Mouse (Mus musculus) cerebellum, adult 8-10 months (tissue): ENCODE measurements around the gene Mag.
"Not testable (repeated sequence)": the region's sequence is repeated elsewhere in the genome, so short reads cannot be mapped to it uniquely, and the experiment has no call there.

Experiments used
- DNase-seq: peaks from one replicate; pipeline ENCODE4 v3.0.0; 2022

Mag gene

GRCm38 (mm10) chr7:30935422-30936099 lies 20.9 kb upstream of the Mag start:
- DNase-seq = not testable (repeated sequence)

DNA sequence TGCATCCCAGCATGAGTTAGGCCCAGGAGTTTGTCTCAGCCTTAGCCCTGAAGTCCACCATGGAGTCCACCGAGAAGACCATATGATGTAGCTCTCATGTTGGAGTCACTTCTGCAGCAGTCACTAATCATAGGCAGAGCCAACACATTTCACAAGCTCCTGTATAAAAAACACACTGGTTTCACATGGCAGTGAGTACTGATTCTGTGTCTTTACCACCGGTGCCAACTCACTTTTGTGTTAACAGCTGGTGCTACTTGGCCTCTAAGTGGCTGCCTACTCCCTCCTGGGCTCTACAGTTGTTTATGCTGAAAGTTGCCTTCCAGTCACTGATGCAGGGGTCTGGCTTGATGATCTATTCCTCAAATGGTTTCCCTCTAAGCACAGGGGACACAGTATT lies 9.9 kb upstream of the Mag start, which contains the start of gene Hamp2:
Gene Hamp2, minus strand, starts transcription at position 101 of the 400 bp plus-strand sequence.
- DNase-seq = not testable (repeated sequence)

DNA sequence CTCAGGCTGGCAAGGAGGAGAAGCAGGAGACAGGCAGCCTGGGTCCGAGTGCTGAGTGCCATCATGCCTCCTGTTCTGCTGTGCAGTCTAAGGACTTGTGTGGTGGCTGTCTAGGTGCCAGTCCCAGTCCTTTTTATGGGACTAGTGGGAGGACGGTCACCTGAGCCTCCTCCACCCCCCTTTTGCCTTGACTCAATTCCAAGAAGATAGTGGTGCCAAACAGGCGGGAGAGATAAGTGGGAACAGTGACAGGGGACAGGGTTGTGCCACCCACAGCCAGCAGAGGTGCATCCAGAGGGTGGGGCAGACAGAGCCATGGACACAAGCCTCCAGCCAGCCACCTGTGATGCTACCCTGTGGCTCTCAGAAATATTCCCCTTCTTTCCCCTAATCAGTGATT lies 9.4 kb upstream of the Mag start:
- DNase-seq = no peak

DNA sequence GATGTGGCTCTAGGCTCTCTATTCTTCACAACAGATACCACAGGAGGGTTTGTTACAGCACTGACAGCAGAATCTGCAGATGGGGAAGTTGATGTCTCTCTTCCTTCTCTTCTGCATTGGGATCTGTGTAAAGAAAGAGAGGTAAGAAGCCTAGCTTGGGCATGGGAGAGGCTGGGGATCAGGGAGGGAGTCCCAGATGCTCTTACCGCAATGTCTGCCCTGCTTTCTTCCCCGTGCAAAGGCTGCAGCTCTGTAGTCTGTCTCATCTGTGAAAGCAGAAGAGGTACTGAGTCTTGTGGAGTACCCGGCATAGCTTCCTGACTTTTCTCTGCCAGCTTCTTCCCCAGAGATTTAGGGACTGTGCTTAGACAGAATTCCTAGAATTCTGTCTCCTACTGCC lies 7.8 kb upstream of the Mag start:
- DNase-seq = not testable (repeated sequence)

GRCm38 (mm10) chr7:30920217-30920616 lies 5.5 kb upstream of the Mag start:
- no peak for DNase-seq

DNA sequence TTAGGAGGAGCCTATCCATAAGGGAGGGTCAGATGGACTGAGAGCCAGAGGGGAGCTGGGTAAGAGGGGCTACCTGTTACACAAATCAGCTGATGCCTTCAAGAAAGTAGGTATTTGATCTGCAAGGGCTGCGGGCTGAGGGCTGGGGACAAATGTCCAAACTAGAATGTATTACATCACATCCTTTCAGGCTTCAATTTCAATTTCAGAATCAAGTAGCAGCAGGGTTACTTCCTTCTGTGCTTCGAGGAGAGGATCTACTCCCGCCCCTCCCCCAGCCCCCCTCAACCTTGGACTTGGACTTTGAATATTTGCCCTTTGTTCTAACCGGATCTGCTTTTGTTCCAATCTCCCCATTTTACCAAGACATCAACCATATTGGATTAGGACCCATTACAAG lies 2.5 kb upstream of the Mag start:
- no peak for DNase-seq

GRCm38 (mm10) chr7:30916713-30917112 lies 2.0 kb upstream of the Mag start:
- DNase-seq = no peak

DNA sequence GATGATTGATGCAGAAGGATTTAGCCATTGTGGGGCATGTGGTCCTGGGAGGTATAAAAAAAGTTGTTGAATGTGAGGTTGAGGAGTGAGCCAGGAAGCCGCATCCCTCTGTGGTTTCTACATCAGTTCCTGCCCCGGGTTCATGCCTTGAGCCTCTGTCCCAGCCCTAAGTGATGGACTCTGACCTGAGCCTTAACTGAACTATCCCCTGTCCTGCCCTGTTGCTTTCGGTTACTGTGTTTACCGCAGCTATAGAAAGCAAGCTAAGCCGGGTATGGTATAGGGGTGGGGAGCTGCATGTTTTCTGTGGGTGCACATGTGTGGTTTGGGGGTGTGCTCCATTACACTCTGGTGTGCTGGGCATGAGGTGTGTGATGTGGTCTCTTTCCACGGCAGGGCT lies 4.9 kb downstream of the Mag start:
- no peak for DNase-seq

DNA sequence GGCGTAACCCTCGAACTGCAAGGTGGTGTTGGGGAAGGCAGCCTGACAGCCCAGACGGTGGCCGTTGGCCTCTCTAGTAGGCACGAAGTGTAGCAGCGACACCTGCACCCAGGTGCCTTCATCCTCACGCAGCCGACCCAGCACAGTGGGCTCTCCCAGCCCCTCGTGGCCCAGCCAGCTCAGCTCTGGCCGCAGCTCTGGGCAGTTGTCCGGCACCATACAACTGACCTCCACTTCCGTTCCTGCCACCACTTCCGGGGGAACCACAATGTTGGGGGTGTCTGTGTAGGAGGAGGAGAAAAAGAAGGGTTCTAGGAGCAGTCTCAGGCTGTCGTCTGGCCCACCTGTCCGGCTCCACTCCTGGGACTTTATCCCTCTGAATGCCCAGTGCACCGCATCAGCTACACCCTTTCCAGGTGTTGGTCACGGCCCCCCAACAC lies 5.7 kb downstream of the Mag start:
- no peak for DNase-seq

- no peak for DNase-seq
Observed at GRCm38 (mm10) chr7:30908277-30908991, 6.2 kb downstream of the Mag start.

DNA sequence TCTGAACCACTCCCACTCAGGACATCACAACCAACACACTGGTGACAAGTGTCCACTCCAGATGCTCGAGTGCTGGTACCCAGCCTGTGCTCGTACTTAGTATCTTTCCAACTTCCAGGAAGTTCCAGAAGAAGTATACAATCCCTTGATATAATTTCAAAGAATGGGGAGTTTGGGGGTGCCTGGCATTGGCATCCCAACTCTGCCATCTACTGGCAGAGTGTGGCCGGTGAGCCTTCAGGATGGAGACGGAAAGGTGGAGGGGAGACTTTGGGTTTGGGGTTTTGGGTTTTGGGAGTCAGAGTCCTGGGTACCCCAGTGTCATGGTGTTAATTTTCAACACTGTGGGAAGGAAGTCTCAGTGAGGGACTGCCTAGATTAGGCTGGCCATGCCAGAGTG lies 10.6 kb downstream of the Mag start:
- no peak for DNase-seq

DNA sequence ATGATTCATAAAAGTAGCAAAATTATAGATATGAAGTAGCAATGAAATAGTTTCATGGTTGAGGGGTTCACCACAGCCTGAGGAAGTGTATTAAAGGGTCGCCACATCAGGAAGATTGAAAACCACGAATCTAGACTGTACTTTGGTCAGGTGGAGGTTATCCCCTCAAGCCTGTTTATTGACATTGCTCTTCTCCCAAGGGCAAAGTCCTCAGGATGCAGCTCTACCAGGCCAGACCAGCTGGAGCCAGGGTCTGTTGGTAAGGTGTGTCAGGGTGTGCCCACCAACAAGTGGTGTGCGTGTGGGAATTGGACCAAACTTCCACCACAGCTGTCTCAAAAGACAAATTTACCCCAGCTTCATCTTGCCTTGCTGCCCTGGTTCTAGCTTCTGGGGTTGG lies 19.5 kb downstream of the Mag start:
- no peak for DNase-seq

GRCm38 (mm10) chr7:30892515-30892914 lies 22.2 kb downstream of the Mag start:
- no peak for DNase-seq

- no peak for DNase-seq
Observed at GRCm38 (mm10) chr7:30891746-30892145, 22.9 kb downstream of the Mag start.

- no peak for DNase-seq
Observed at GRCm38 (mm10) chr7:30890681-30891080, 24.0 kb downstream of the Mag start.

DNA sequence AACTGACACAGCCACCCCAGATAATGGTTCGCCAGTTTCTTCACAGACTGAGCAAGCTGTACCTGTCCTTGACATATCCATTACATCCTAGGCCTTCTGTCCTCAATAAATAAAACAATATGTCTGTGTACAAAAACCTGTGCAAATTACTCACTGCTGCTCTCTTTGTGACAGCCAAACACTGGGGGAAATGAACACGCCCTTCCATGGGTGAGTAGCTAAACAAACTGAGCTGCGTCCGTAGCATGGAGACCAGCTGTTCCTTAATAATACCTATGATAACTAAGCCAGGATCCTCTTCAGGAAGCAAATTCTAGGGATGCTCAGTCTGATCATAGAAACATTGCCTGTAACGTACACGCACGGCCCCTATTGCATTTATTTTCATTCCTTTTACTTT lies 25.9 kb downstream of the Mag start:
- DNase-seq = no peak

DNA sequence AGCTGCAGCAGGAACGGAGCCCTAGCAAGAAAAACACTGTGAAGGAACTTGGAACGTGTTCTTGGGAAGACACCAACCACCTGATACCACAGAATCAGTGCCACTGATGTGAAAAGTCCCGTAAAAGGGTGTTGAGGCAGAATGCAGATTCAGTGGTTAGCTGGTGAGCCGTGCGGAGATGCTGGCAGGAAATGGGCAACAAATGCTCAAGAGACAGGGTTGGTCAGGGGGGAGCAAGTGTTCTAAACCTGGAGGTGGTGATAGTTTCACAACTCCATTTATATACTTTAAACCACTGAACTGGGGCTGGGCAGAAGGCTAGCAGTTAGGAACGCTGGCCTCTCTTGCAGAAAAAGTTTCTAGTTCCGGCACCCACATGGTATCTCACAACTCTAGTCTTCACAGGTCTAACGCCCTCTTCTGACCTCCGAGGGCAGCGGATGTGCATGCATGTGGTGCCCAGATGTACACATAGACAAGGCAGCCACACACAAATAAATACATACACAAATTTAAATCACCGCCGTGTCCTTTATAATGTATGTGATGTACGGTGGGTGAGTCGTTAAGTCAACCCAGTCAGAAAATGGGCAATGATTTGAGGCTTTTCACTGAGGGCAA lies 27.0 kb downstream of the Mag start:
- DNase-seq = no peak

- DNase-seq = no peak
Observed at GRCm38 (mm10) chr7:30886852-30887251, 27.8 kb downstream of the Mag start.

DNA sequence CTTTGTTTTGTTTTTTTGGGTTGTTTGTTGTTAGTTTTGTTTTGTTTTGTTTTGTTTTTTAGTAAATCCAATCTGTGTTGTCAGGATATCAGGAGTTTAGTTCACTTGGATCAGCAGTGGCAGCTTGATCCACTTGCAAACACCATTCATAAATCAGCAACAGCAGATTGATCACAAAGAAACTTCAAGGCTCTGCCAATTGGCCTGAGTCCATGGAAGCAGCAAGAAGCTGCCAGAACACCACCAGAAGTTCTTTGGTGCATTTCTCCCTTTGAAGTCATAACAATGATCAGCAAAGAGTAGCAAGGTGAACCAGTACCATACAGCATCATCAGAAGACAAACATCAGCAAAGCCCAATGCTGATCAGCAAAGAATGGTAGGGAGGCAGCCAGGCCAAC lies 30.6 kb downstream of the Mag start:
- no peak for DNase-seq

DNA sequence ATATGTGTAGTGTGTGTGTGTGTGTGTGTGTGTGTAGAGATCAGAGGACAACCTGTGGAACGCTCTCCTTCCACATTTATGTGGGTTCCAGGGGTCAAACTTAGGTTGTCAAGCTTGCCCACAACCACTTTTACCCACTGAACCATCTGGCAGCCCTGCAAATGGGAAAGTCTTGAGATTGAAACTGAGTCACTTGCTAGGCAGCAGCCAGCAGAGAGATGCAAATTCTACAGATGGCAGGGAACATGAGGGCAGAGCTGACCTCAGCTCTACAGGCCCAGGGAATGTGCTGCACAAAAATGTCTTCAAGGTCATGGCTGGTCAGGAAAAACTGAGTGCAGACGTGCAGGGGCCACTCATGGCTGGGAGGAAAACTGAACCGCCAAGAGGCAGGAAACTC lies 33.3 kb downstream of the Mag start:
- DNase-seq = no peak

- DNase-seq = no peak
Observed at GRCm38 (mm10) chr7:30880176-30880575, 34.5 kb downstream of the Mag start, which contains the start of gene Cd22. Gene Cd22, minus strand, starts transcription at chr7:30880342.

- DNase-seq = no peak
Observed at GRCm38 (mm10) chr7:30878950-30879349, 35.7 kb downstream of the Mag start.

GRCm38 (mm10) chr7:30873083-30873482 lies 41.6 kb downstream of the Mag start:
- DNase-seq = peak; percentile 59

DNA sequence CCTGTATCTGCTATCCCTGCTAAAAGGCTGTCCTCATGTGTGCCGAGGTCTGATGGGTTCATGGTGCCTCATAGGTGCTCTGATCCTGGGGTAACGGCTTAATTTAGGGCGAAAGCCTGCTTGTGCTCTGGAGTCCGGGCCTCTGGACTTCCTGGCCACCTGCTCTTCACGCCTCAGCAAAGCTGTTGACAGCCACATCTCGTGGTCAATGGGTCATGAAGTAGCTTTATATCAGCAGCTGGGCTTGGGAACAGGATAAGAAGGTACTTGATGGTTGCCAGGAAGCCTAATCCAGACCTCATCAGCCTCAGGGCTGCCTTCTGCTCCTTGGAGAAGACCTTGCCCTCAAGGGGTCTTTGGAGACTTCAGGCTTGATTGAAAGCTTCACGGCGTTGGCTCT lies 51.3 kb downstream of the Mag start:
- no peak for DNase-seq
